Mouse (Mus musculus) forebrain, embryonic 10.5 days (tissue): Measurements from ENCODE around the gene Barhl1. TPM values are rescaled to one million over a fixed set of nuclear protein-coding genes. Genes with fewer than 3 reads are reported as not detected.

Source experiments
- DNase-seq: peaks from one replicate; pipeline ENCODE4 v3.0.0-alpha.2; 2017; ENCODE audit warnings: low spot score; ENCODE audit errors: extremely low spot score
- H3K27ac ChIP-seq: fragments of 300-500 bp; sonication (generic); 2 replicates; pipeline ENCODE4 v1.5.1; 2016; ENCODE audit warnings: mild to moderate bottlenecking
- H3K27me3 ChIP-seq: fragments of 300-500 bp; sonication (generic); 2 replicates; pipeline ENCODE4 v1.6.1; 2016; ENCODE audit warnings: mild to moderate bottlenecking; ENCODE audit not compliant: poor library complexity, severe bottlenecking
- H3K36me3 ChIP-seq: fragments of 300-500 bp; sonication (generic); replicated peaks from 2 replicates; pipeline ENCODE4 v1.6.1; 2016; ENCODE audit warnings: mild to moderate bottlenecking, moderate library complexity
- H3K4me1 ChIP-seq: fragments of 300-500 bp; sonication (generic); 2 replicates; pipeline ENCODE4 v1.6.1; 2016
- H3K4me3 ChIP-seq: fragments of 300-500 bp; sonication (generic); 2 replicates; pipeline ENCODE4 v1.5.1; 2016; ENCODE audit warnings: mild to moderate bottlenecking, moderate library complexity
- H3K9me3 ChIP-seq: fragments of 300-500 bp; sonication (generic); 2 replicates; pipeline ENCODE4 v1.6.1; 2016; ENCODE audit warnings: mild to moderate bottlenecking, moderate library complexity
- WGBS: fragments of 180-500 bp; shearing (Covaris S2); methylation state at CpG from one replicate; pipeline ENCODE4 v1.1.7; 2016; 5-methylcytosine and 5-hydroxymethylcytosine counted together
- polyA plus RNA-seq: library from polyadenylated mRNA; unstranded; fragments of >200 nt; fragmentation: Nextera tagmentation; extraction: Ambion mirVana; gene quantifications from 2 replicates; pipeline ENCODE4 v1.2.1, GENCODE M21; 2016

Gene Barhl1
- 0.17 and 0.74 TPM in 2 replicates for polyA plus RNA-seq

- Histone ChIP-seq H3K4me3 (peak within 1 kb of the TSS; percentile 37), H3K4me1 (peaks cover 41% of the 10 kb centered on the region), H3K27me3 (peaks cover 100% of the 10 kb centered on the region), H3K27ac (0 out of 2 replicates have a peak within 1 kb of the TSS, but pooled peaks have one; percentile 22), H3K9me3 (no peaks in the 10 kb centered on the region), H3K36me3 (no peaks in the 10 kb centered on the region)
- under 1% methylated on average over 18 of the region's 18 CpGs for WGBS
- peak; percentile 35 for DNase-seq
These were observed at the start of gene Barhl1 for GRCm38 (mm10) chr2:28916513-28916865. TSS of gene Barhl1 (minus strand) at chr2:28916668.

GRCm38 (mm10) chr2:28963565-28963964 is 47.1 kb upstream of the Barhl1 start:
- Histone ChIP-seq H3K4me3 (no peak overlapping the region), H3K4me1 (peaks cover 32% of the 10 kb centered on the region), H3K27me3 (peaks cover 99% of the 10 kb centered on the region), H3K36me3 (no peaks in the 10 kb centered on the region), H3K9me3 (no peaks in the 10 kb centered on the region), H3K27ac (no peak overlapping the region)
- DNase-seq, result no peak
- WGBS, result 92% methylated on average over 6 of the region's 6 CpGs

GRCm38 (mm10) chr2:28961636-28962035 is 45.2 kb upstream of the Barhl1 start:
- no peak for DNase-seq
- no peak overlapping the region for H3K4me3 ChIP-seq
- no peaks in the 10 kb centered on the region for H3K9me3 ChIP-seq
- 71% methylated on average over 5 of the region's 5 CpGs for WGBS
- peaks cover 16% of the 10 kb centered on the region for H3K4me1 ChIP-seq
- H3K27ac ChIP-seq, result no peak overlapping the region
- H3K27me3 ChIP-seq, result peaks cover 96% of the 10 kb centered on the region
- no peaks in the 10 kb centered on the region for H3K36me3 ChIP-seq

GRCm38 (mm10) chr2:28961024-28961585 is 44.6 kb upstream of the Barhl1 start:
- 91% methylated on average over 15 of the region's 15 CpGs for WGBS
- Histone ChIP-seq H3K4me3 (no peak overlapping the region), H3K27ac (no peak overlapping the region), H3K9me3 (no peaks in the 10 kb centered on the region), H3K4me1 (peaks cover 11% of the 10 kb centered on the region), H3K36me3 (no peaks in the 10 kb centered on the region), H3K27me3 (peaks cover 96% of the 10 kb centered on the region)
- DNase-seq, result no peak

- no peak overlapping the region for H3K27ac ChIP-seq
- H3K27me3 ChIP-seq, result peaks cover 93% of the 10 kb centered on the region
- no peaks in the 10 kb centered on the region for H3K9me3 ChIP-seq
- H3K36me3 ChIP-seq, result no peaks in the 10 kb centered on the region
- no peak overlapping the region for H3K4me3 ChIP-seq
- peaks cover 23% of the 10 kb centered on the region for H3K4me1 ChIP-seq
- no peak for DNase-seq
- WGBS, result 89% methylated on average over 4 of the region's 4 CpGs
These were observed 40.4 kb upstream of the Barhl1 start for GRCm38 (mm10) chr2:28956874-28957273.

GRCm38 (mm10) chr2:28954595-28954994 is 38.1 kb upstream of the Barhl1 start:
- Histone ChIP-seq H3K4me3 (no peak overlapping the region), H3K9me3 (no peaks in the 10 kb centered on the region), H3K27me3 (peaks cover 89% of the 10 kb centered on the region), H3K27ac (no peak overlapping the region), H3K36me3 (no peaks in the 10 kb centered on the region), H3K4me1 (peaks cover 28% of the 10 kb centered on the region)
- no peak for DNase-seq
- WGBS, result 87% methylated on average over 9 of the region's 9 CpGs

GRCm38 (mm10) chr2:28952981-28953380 is 36.5 kb upstream of the Barhl1 start:
- Histone ChIP-seq H3K27me3 (peaks cover 90% of the 10 kb centered on the region), H3K36me3 (no peaks in the 10 kb centered on the region), H3K27ac (no peak overlapping the region), H3K4me3 (no peak overlapping the region), H3K9me3 (no peaks in the 10 kb centered on the region), H3K4me1 (peaks cover 30% of the 10 kb centered on the region)
- WGBS, result 66% methylated on average over 8 of the region's 8 CpGs
- no peak for DNase-seq

- Histone ChIP-seq H3K4me3 (no peak overlapping the region), H3K9me3 (no peaks in the 10 kb centered on the region), H3K36me3 (no peaks in the 10 kb centered on the region), H3K4me1 (peaks cover 56% of the 10 kb centered on the region), H3K27ac (no peak overlapping the region), H3K27me3 (peaks cover 92% of the 10 kb centered on the region)
- no peak for DNase-seq
- WGBS, result 92% methylated on average over 3 of the region's 3 CpGs
These were observed 29.8 kb upstream of the Barhl1 start for GRCm38 (mm10) chr2:28946312-28946711.

- no peaks in the 10 kb centered on the region for H3K36me3 ChIP-seq
- DNase-seq, result no peak
- peaks cover 53% of the 10 kb centered on the region for H3K4me1 ChIP-seq
- WGBS, result 71% methylated on average over 6 of the region's 6 CpGs
- H3K27me3 ChIP-seq, result peaks cover 92% of the 10 kb centered on the region
- peak overlapping the region; percentile 73; the same call in 1 of the 2 replicates for H3K27ac ChIP-seq
- H3K9me3 ChIP-seq, result no peaks in the 10 kb centered on the region
- H3K4me3 ChIP-seq, result no peak overlapping the region
These were observed 28.9 kb upstream of the Barhl1 start for GRCm38 (mm10) chr2:28945388-28945787.

- Histone ChIP-seq H3K36me3 (no peaks in the 10 kb centered on the region), H3K9me3 (no peaks in the 10 kb centered on the region), H3K27me3 (peaks cover 94% of the 10 kb centered on the region), H3K4me1 (peaks cover 65% of the 10 kb centered on the region), H3K27ac (peak overlapping the region; percentile 73), H3K4me3 (peak overlapping the region; percentile 4; the same call in 1 of the 2 replicates)
- 31% methylated on average over 30 of the region's 30 CpGs for WGBS
- peak; percentile 74 for DNase-seq
These were observed 27.4 kb upstream of the Barhl1 start for GRCm38 (mm10) chr2:28943666-28944516.

- H3K36me3 ChIP-seq, result no peaks in the 10 kb centered on the region
- H3K4me3 ChIP-seq, result no peak overlapping the region
- H3K27ac ChIP-seq, result no peak overlapping the region
- peaks cover 46% of the 10 kb centered on the region for H3K4me1 ChIP-seq
- no peaks in the 10 kb centered on the region for H3K9me3 ChIP-seq
- WGBS, result 89% methylated on average over 7 of the region's 7 CpGs
- DNase-seq, result no peak
- peaks cover 84% of the 10 kb centered on the region for H3K27me3 ChIP-seq
These were observed 22.5 kb upstream of the Barhl1 start for GRCm38 (mm10) chr2:28938997-28939396.

GRCm38 (mm10) chr2:28930571-28930970 is 14.1 kb upstream of the Barhl1 start:
- H3K27me3 ChIP-seq, result peaks cover 81% of the 10 kb centered on the region
- WGBS, result 89% methylated on average over 3 of the region's 3 CpGs

GRCm38 (mm10) chr2:28923912-28924311 is 7.4 kb upstream of the Barhl1 start:
- peak; percentile 80 for DNase-seq
- Histone ChIP-seq H3K9me3 (no peaks in the 10 kb centered on the region), H3K36me3 (no peaks in the 10 kb centered on the region), H3K27me3 (peaks cover 99% of the 10 kb centered on the region), H3K4me1 (peaks cover 3% of the 10 kb centered on the region; the same call in 1 of the 2 replicates), H3K4me3 (no peak overlapping the region), H3K27ac (no peak overlapping the region)
- 5% methylated on average over 4 of the region's 4 CpGs for WGBS

More at GRCm38 (mm10) chr2:28930571-28930970, 14.1 kb upstream of the Barhl1 start:
- H3K27ac ChIP-seq, result no peak overlapping the region
- no peak for DNase-seq
- no peaks in the 10 kb centered on the region for H3K36me3 ChIP-seq
- no peaks in the 10 kb centered on the region for H3K9me3 ChIP-seq
- H3K4me1 ChIP-seq, result peaks cover 6% of the 10 kb centered on the region
- H3K4me3 ChIP-seq, result no peak overlapping the region
